ENCODE assay signal across 22 mouse cellular contexts in genomic region chr12:78890062-78890461, GRCm38 (mm10). TPM values are rescaled to one million over a fixed set of nuclear protein-coding genes. Genes with fewer than 3 reads are reported as not detected.
DNase-seq lines count a peak whose midpoint lies in the region; ATAC-seq and TF ChIP-seq lines count a peak whose summit lies in the region.
"Had no signal": no experiment of that assay in that cellular context is flagged by ENCODE, and none has a peak within 500 bp of the region (broad histone marks: within the 10 kb centered on the region; RNA-seq: fewer than 3 reads in every experiment).

No protein-coding gene starts in this region.

- no peak overlapping the region for H3K27ac ChIP-seq in forebrain, embryonic 10.5 days
- no peak overlapping the region for H3K27ac ChIP-seq in forebrain, embryonic 14.5 days (ENCODE audit: low read depth, low read length)
- no peak overlapping the region for H3K27ac ChIP-seq in kidney, embryonic 16.5 days (ENCODE audit: low read length)
- peak overlapping the region; percentile 40; the same call in 1 of the 2 replicates for H3K27ac ChIP-seq in intestine, embryonic 16.5 days (ENCODE audit: low read length)
- H3K27ac ChIP-seq in left cerebral cortex, adult 2 months: no peak overlapping the region
- H3K27ac ChIP-seq: embryonic facial prominence, embryonic 13.5 days; forebrain, embryonic 13.5 days; gastrocnemius, adult 2 months; hindbrain, embryonic 12.5 days had no signal

- 59% methylated on average over 1 of the region's 1 CpGs for WGBS in forebrain, embryonic 10.5 days
- WGBS in forebrain, embryonic 14.5 days: 79% methylated on average over 1 of the region's 1 CpGs
- WGBS in kidney, embryonic 16.5 days: 82% methylated on average over 1 of the region's 1 CpGs
- 43% methylated on average over 1 of the region's 1 CpGs for WGBS in intestine, embryonic 16.5 days

- no peak overlapping the region for H3K9ac ChIP-seq in forebrain, embryonic 14.5 days (ENCODE audit: low read length)
- no peak overlapping the region for H3K9ac ChIP-seq in kidney, embryonic 16.5 days (replicated peaks; ENCODE audit: low read length)
- H3K9ac ChIP-seq in intestine, embryonic 16.5 days (ENCODE audit: low read depth, low read length): no peak overlapping the region
- H3K9ac ChIP-seq: embryonic facial prominence, embryonic 13.5 days; forebrain, embryonic 13.5 days; hindbrain, embryonic 12.5 days had no signal

- H3K27me3 ChIP-seq in forebrain, embryonic 10.5 days (ENCODE audit: poor library complexity, severe bottlenecking): no peaks in the 10 kb centered on the region
- no peaks in the 10 kb centered on the region for H3K27me3 ChIP-seq in forebrain, embryonic 14.5 days (replicated peaks; ENCODE audit: control insufficient read depth, insufficient read depth, low read length)
- no peaks in the 10 kb centered on the region for H3K27me3 ChIP-seq in kidney, embryonic 16.5 days (ENCODE audit: insufficient read depth, low read length)
- no peaks in the 10 kb centered on the region for H3K27me3 ChIP-seq in intestine, embryonic 16.5 days (replicated peaks; ENCODE audit: control insufficient read depth, insufficient read depth, low read length)
- H3K27me3 ChIP-seq: embryonic facial prominence, embryonic 13.5 days; forebrain, embryonic 13.5 days; hindbrain, embryonic 12.5 days had no signal

- H3K36me3 ChIP-seq in forebrain, embryonic 10.5 days (replicated peaks): peaks cover 42% of the 10 kb centered on the region
- H3K36me3 ChIP-seq in forebrain, embryonic 14.5 days (ENCODE audit: control insufficient read depth, insufficient read depth, low read length): peaks cover 18% of the 10 kb centered on the region
- H3K36me3 ChIP-seq in kidney, embryonic 16.5 days (ENCODE audit: insufficient read depth, low read length): peaks cover 18% of the 10 kb centered on the region
- 0 out of 2 replicates have a peak, but pooled peaks cover 2% of the 10 kb centered on the region for H3K36me3 ChIP-seq in intestine, embryonic 16.5 days (ENCODE audit: control insufficient read depth, insufficient read depth, low read length)

- H3K4me3 ChIP-seq in forebrain, embryonic 10.5 days: no peak overlapping the region
- H3K4me3 ChIP-seq in forebrain, embryonic 14.5 days (ENCODE audit: low read depth, low read length): no peak overlapping the region
- H3K4me3 ChIP-seq in kidney, embryonic 16.5 days (ENCODE audit: low read length): no peak overlapping the region
- H3K4me3 ChIP-seq in intestine, embryonic 16.5 days (ENCODE audit: low read length): no peak overlapping the region
- H3K4me3 ChIP-seq in left cerebral cortex, adult 2 months: no peak overlapping the region
- H3K4me3 ChIP-seq: embryonic facial prominence, embryonic 13.5 days; forebrain, embryonic 13.5 days; gastrocnemius, adult 2 months; hindbrain, embryonic 12.5 days had no signal

- peak; percentile 3 for DNase-seq in forebrain, embryonic 10.5 days (ENCODE audit: extremely low spot score, low spot score)
- no peak for DNase-seq in forebrain, embryonic 14.5 days (ENCODE audit: low spot score)
- peak; percentile 17 to 64 for DNase-seq in kidney, adult 8-10 months
- no peak for DNase-seq in left cerebral cortex, adult 2 months (ENCODE audit: extremely low spot score in 1 of 2, low spot score in 2 of 2)
- DNase-seq in adrenal gland, postnatal 36 days: no peak
- DNase-seq: adrenal gland, postnatal 14 days; B cell, adult 2 months; cerebellum, adult 18-20 months; cerebellum, adult 9-11 months; cerebellum, postnatal 36 days; gastrocnemius, adult 2 months; gastrocnemius, postnatal 25 days; heart, postnatal 10 days; heart, postnatal 4 days had no signal

- intact Hi-C loops in left cerebral cortex, adult 2 months (cut with DNase I): no loop called here

- no peak overlapping the region for H3K4me2 ChIP-seq in forebrain, embryonic 14.5 days (ENCODE audit: low read length)
- no peak overlapping the region for H3K4me2 ChIP-seq in kidney, embryonic 16.5 days (replicated peaks; ENCODE audit: low read depth, low read length)
- H3K4me2 ChIP-seq in intestine, embryonic 16.5 days (ENCODE audit: low read depth, low read length): no peak overlapping the region
- H3K4me2 ChIP-seq: embryonic facial prominence, embryonic 13.5 days; forebrain, embryonic 13.5 days; hindbrain, embryonic 12.5 days had no signal

- peaks cover 3% of the 10 kb centered on the region; the same call in 1 of the 2 replicates for H3K9me3 ChIP-seq in forebrain, embryonic 10.5 days
- H3K9me3 ChIP-seq in forebrain, embryonic 14.5 days (replicated peaks; ENCODE audit: control insufficient read depth, low read length): no peaks in the 10 kb centered on the region
- no peaks in the 10 kb centered on the region for H3K9me3 ChIP-seq in kidney, embryonic 16.5 days (ENCODE audit: low read length)
- H3K9me3 ChIP-seq in intestine, embryonic 16.5 days (ENCODE audit: control insufficient read depth, low read length): no peaks in the 10 kb centered on the region
- H3K9me3 ChIP-seq: embryonic facial prominence, embryonic 13.5 days; forebrain, embryonic 13.5 days; hindbrain, embryonic 12.5 days had no signal

- no peaks in the 10 kb centered on the region for H3K4me1 ChIP-seq in forebrain, embryonic 10.5 days
- H3K4me1 ChIP-seq in forebrain, embryonic 14.5 days (ENCODE audit: control insufficient read depth, insufficient read depth, low read length): no peaks in the 10 kb centered on the region
- no peaks in the 10 kb centered on the region for H3K4me1 ChIP-seq in kidney, embryonic 16.5 days (ENCODE audit: insufficient read depth, low read length)
- H3K4me1 ChIP-seq in intestine, embryonic 16.5 days (ENCODE audit: control insufficient read depth, insufficient read depth, low read length): no peaks in the 10 kb centered on the region
- H3K4me1 ChIP-seq: embryonic facial prominence, embryonic 13.5 days; forebrain, embryonic 13.5 days; hindbrain, embryonic 12.5 days had no signal

- TF ChIP-seq CTCF in left cerebral cortex, adult 2 months (IDR thresholded peaks at IDR 0.05): no peak

- ATAC-seq in forebrain, embryonic 14.5 days: no peak
- no peak for ATAC-seq in kidney, embryonic 16.5 days (ENCODE audit: low FRiP score, low TSS enrichment)
- peak; percentile 61; the same call in 1 of the 2 replicates for ATAC-seq in intestine, embryonic 16.5 days
- ATAC-seq: CD4-positive, CD25-positive, alpha-beta regulatory T cell, adult 4 months; forebrain, embryonic 13.5 days; hindbrain, embryonic 16.5 days had no signal

RNA-seq across cellular contexts. Expression of gene Plek2, which starts 16.7 kb away (rescaled TPM):
- 3.1 and 3.6 TPM in 2 replicates for polyA plus RNA-seq in forebrain, embryonic 10.5 days (2016; fragmentation: Nextera tagmentation; extraction: Ambion mirVana)
- 0.77 and 1.2 TPM in 2 replicates for polyA plus RNA-seq in forebrain, embryonic 14.5 days (2014; fragmentation: Nextera tagmentation; extraction: Ambion mirVana)
- polyA plus RNA-seq in kidney, embryonic 16.5 days (2015; fragmentation: Nextera tagmentation; extraction: Ambion mirVana): 4.0 and 4.7 TPM in 2 replicates
- 30.4 and 31.7 TPM in 2 replicates for polyA plus RNA-seq in intestine, embryonic 16.5 days (2015; fragmentation: Nextera tagmentation; extraction: Ambion mirVana)
- total RNA-seq in left cerebral cortex, adult 2 months (2021): under 1 TPM in 1 of 2 experiments, not detected in 1; 0.36 TPM
- total RNA-seq in adrenal gland, postnatal 36 days (2021): under 1 TPM in 1 of 2 experiments, not detected in 1; 0.16 TPM
- total RNA-seq: G1E had no signal
- polyA plus RNA-seq: G1E had no signal

RNA-seq across cellular contexts. Expression of gene Eif2s1, which starts 28.4 kb away (rescaled TPM):
- 323 and 333 TPM in 2 replicates for polyA plus RNA-seq in forebrain, embryonic 10.5 days (2016; fragmentation: Nextera tagmentation; extraction: Ambion mirVana)
- 183 and 188 TPM in 2 replicates for polyA plus RNA-seq in forebrain, embryonic 14.5 days (2014; fragmentation: Nextera tagmentation; extraction: Ambion mirVana)
- 209 and 236 TPM in 2 replicates for polyA plus RNA-seq in kidney, embryonic 16.5 days (2015; fragmentation: Nextera tagmentation; extraction: Ambion mirVana)
- polyA plus RNA-seq in intestine, embryonic 16.5 days (2015; fragmentation: Nextera tagmentation; extraction: Ambion mirVana): 204 and 205 TPM in 2 replicates
- total RNA-seq in left cerebral cortex, adult 2 months (2021): 10 to 100 TPM; 44.8 to 51.8 TPM
- total RNA-seq in adrenal gland, postnatal 36 days (2021): 10 to 100 TPM; 94.9 to 96.6 TPM

RNA-seq across cellular contexts. Expression of gene Atp6v1d, which starts 28.6 kb away (rescaled TPM):
- polyA plus RNA-seq in forebrain, embryonic 10.5 days (2016; fragmentation: Nextera tagmentation; extraction: Ambion mirVana): 61.4 and 69.3 TPM in 2 replicates
- 126 and 128 TPM in 2 replicates for polyA plus RNA-seq in forebrain, embryonic 14.5 days (2014; fragmentation: Nextera tagmentation; extraction: Ambion mirVana)
- 66.1 and 69.7 TPM in 2 replicates for polyA plus RNA-seq in kidney, embryonic 16.5 days (2015; fragmentation: Nextera tagmentation; extraction: Ambion mirVana)
- polyA plus RNA-seq in intestine, embryonic 16.5 days (2015; fragmentation: Nextera tagmentation; extraction: Ambion mirVana): 66.5 and 72.3 TPM in 2 replicates
- total RNA-seq in left cerebral cortex, adult 2 months (2021): 100 to 1,000 TPM; 274 to 294 TPM
- total RNA-seq in adrenal gland, postnatal 36 days (2021): 10 to 100 TPM; 77.4 to 78.9 TPM

Comparison
In these comparisons a context has a peak if more than half of its experiments do, and no peak if none do; other contexts are left out.
1. DNase-seq: peak in forebrain, embryonic 10.5 days (single experiment) and kidney, adult 8-10 months (2 of 2); none in forebrain, embryonic 14.5 days (single experiment), left cerebral cortex, adult 2 months (0 of 2) and adrenal gland, postnatal 36 days (0 of 2).